Mouse (Mus musculus) 416B (cell line): ENCODE measurements at regions not wholly inside any gene's neighbourhood (a gene's known extent, or its start where the extent isn't known, plus 50 kb on each side); places are given as distances from the start of the nearest gene placed in this dataset.
A peak's percentile ranks its signal among the peaks of the same experiment; 100 is the strongest.

Experiments
- DNase-seq: peaks from one replicate; pipeline ENCODE4 v3.0.0; 2011; ENCODE audit warnings: low read depth

GRCm38 (mm10) chr12:106872966-106873730, 615.3 kb upstream of the 3110018I06Rik start:
- DNase-seq: no peak

GRCm38 (mm10) chr12:106890319-106890718, 598.1 kb upstream of the 3110018I06Rik start:
- no peak for DNase-seq

- DNase-seq: no peak
These were observed 594.4 kb upstream of the 3110018I06Rik start for GRCm38 (mm10) chr12:106894061-106894460.

- no peak for DNase-seq
These were observed 584.2 kb upstream of the 3110018I06Rik start for GRCm38 (mm10) chr12:106904202-106904601.

GRCm38 (mm10) chr12:106912782-106913181, 575.6 kb upstream of the 3110018I06Rik start:
- no peak for DNase-seq

DNA sequence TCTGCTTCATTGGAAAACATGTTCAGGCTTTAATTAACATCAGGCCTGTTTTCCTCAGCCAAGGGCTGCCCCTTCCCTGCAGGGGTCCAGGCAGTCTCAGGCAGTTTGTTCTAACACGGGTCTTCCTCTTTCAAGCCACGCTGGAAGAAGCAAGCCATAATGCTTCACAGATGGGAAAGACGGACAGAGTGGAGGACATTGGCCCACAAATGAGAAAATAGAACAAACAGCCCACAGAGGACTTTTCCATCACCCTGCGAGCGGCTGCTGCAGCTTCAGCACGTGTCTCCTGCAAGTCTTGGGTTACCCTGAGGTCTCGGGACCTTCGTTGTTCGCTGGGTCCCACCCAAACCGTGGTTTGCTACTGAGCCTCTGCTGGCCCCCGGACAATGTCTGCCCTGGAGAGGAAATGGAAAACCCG, 565.9 kb upstream of the 3110018I06Rik start:
- DNase-seq: no peak

DNA sequence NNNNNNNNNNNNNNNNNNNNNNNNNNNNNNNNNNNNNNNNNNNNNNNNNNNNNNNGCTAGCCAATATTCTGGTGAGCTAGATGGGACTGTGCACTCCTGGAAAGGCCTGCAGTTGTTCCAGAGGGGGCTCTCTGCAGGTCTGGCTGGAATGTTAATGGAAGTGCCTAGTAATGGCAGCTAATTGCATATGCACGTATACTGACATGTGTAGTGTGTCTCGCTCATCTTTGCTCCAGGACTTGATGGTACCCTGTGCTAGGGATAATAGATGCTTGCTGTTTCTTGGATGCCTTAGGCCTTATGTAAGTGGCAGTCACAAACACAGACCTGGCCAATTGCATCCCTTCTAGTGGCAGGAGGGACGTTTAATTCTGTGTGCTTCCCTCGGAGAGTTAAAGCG, 560.0 kb upstream of the 3110018I06Rik start:
- DNase-seq: no peak

DNA sequence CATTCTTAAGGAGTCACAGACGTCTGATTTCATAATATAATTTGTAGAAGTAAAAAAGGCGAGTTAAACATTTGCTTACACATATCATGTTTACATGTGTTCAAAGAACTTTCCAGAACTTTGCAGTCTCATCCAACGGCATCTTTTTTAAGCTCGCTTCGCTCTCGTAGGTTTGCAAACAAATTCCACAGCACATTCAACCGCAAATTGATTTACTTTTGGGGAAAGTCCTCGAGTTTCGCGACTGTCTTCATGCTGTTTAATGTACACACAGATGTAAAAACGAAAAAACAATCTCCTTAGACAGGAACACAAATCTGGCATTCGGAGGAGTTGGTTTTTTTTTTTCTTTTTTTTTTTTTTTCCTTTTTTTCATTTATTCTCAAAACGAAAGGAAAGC, 559.3 kb upstream of the 3110018I06Rik start:
- no peak for DNase-seq

- no peak for DNase-seq
These were observed 556.8 kb upstream of the 3110018I06Rik start for GRCm38 (mm10) chr12:106931591-106931990.

- no peak for DNase-seq
These were observed 549.1 kb upstream of the 3110018I06Rik start for GRCm38 (mm10) chr12:106939381-106939780.

DNA sequence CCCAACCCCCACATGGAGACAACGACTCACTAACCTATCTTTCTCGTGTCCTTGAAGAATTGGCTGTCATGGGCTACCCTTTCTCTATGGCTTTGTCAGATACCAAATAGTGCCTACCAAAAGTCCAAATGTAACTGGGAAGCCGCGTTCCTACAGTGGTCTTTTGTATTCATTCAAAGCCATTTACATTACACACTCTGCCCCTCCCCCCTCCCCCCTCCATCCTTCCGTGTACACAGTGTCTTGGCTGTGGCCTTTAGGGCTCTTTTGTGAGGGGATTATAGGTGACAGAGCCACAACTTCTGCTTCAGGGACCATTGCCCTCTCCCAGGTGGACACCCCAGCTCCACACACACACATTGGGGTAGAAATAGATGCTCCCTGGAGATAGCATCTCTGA, 544.6 kb upstream of the 3110018I06Rik start:
- DNase-seq: no peak

DNA sequence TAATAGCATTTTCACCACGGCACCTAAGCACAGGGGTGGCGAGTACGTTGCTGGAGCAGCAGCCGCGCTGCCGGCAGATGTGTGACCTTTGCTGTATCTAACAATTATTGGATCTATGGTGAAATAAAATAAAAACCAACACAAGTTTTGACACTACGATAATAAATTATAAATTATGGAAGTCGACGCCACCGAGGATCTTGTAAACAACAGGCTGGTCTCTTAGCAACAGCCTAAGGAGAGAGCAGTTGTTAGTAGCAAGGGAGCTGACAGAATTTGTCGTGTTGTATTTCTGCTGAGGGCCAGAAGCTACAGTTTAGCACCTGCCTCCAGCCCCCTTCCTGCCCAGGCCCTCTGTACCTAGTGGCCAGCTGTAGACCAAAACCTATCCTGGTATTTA, 535.8 kb upstream of the 3110018I06Rik start:
- DNase-seq: no peak

GRCm38 (mm10) chr12:106955778-106956177, 532.7 kb upstream of the 3110018I06Rik start:
- no peak for DNase-seq

- no peak for DNase-seq
These were observed 532.2 kb upstream of the 3110018I06Rik start for GRCm38 (mm10) chr12:106956266-106956665.

GRCm38 (mm10) chr12:106961991-106962390, 526.4 kb upstream of the 3110018I06Rik start:
- no peak for DNase-seq

- peak; percentile 1 for DNase-seq
These were observed 524.7 kb upstream of the 3110018I06Rik start for GRCm38 (mm10) chr12:106963762-106964161.

DNA sequence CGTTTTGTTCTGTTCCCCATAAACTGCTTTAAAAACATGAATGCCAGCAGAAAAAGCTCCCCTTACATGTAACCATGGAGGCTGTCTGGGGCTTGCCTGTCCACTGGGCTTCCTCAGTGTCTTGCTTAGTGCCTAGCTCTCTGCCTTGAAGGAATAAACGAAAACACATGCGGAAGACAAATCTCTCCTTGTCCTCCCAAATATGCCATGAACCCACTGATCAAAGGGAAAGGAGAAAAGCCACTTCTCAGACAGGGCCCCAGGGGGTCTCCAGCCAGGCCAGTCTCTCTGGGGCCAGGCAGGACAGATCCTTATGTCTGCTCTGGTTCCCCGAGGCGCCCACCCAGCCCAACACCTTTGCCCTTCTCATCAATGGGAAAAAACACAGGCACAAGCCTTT, 518.6 kb upstream of the 3110018I06Rik start:
- DNase-seq: no peak

DNA sequence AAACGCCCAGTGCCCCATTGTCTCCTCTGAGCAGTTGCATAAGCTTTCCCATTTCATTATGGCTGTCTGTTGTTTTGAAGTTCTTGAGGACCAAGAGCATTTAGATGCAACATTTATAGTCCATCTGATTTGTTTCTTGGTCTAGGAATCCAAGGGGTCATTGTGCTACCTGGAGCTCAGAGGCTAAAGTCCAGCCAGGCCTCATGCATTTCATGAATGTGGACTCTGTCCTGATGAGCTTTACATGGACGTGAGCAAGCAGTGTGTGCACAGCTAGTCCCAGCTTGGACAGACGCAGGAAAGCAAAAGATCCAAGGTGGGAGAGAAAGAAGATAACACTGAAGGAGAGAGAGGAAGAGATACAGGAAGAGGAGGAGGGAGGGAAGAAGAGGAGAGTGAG, 496.0 kb upstream of the 3110018I06Rik start:
- no peak for DNase-seq

GRCm38 (mm10) chr12:106993011-106993410, 495.4 kb upstream of the 3110018I06Rik start:
- DNase-seq: no peak

GRCm38 (mm10) chr12:107010995-107011786, 477.2 kb upstream of the 3110018I06Rik start:
- no peak for DNase-seq

DNA sequence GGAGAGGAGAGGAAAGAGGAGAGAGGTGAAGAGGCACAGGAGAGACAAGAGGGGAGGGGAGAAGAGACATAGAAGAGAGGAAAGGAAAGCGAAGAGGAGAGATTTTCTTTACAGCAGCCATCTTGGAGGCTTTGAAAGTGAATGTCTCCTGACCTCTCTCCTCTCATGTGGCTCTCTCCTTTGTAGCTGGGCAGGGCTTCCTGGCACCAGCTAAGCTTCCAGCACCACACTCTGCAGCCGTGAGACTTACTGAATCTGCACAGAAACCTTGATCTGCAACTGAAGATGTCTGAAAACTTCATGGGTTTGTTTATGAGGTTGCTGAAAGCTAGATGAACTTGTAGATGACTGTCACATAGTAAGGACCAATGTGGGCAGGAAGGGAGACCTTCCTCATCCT, 471.6 kb upstream of the 3110018I06Rik start:
- DNase-seq: no peak

DNA sequence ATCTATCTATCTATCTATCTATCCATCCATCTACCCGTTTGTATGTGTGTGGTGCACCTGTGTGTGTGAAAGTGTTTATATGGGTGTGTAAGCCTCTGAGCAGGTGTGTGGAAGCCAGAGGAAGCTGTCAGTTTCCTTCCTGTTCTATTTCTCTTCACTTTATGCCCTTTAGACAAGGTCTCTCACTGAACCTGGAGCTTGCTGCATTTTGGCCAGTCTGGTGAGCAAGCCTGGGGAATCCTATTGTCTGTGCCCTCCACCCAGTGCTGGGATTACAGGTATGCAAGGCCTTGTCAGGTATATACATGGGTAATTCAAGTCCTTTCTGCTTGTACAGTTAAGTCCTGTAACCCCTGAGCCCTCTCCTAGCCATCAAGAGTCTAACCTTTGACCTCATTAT, 466.6 kb upstream of the 3110018I06Rik start:
- DNase-seq: no peak

GRCm38 (mm10) chr12:107026821-107027220, 461.6 kb upstream of the 3110018I06Rik start:
- DNase-seq: no peak
